Mouse (Mus musculus) myocyte (in vitro differentiated cells): Measurements from ENCODE around the gene Arid3c.

ENCODE experiments used
- CEBPB ChIP-seq: IDR thresholded peaks from 2 replicates; pipeline ENCODE4 v1.6.1; 2011; ENCODE audit warnings: mild to moderate bottlenecking, moderate library complexity; ENCODE audit not compliant: poor library complexity, insufficient read depth, severe bottlenecking
- MAX ChIP-seq: IDR thresholded peaks from one replicate; pipeline ENCODE4 v1.6.1; 2011; ENCODE audit warnings: low read depth, mild to moderate bottlenecking, control low read depth
- MYOG ChIP-seq, 3 experiments: IDR thresholded peaks; one replicate each; pipeline ENCODE4 v1.6.1; 2011; ENCODE audit warnings: control low read depth in 2 of 3, low read depth in 2 of 3, mild to moderate bottlenecking in 2 of 3; ENCODE audit not compliant: insufficient read length in 2 of 3, control insufficient read depth in 1 of 3, insufficient read depth in 1 of 3
- POLR2A ChIP-seq: IDR thresholded peaks from one replicate; pipeline ENCODE4 v1.6.1; 2011; ENCODE audit warnings: low read depth, mild to moderate bottlenecking, control low read depth, moderate library complexity; ENCODE audit not compliant: insufficient read length
- POLR2AphosphoS2 ChIP-seq: IDR thresholded peaks from one replicate; pipeline ENCODE4 v1.6.1; 2011; ENCODE audit warnings: low read depth, control low read depth; ENCODE audit not compliant: insufficient read length
- REST ChIP-seq: IDR thresholded peaks from one replicate; pipeline ENCODE4 v1.6.1; 2011; ENCODE audit warnings: mild to moderate bottlenecking, control low read depth, moderate library complexity; ENCODE audit not compliant: insufficient read depth, insufficient read length
- TCF12 ChIP-seq: IDR thresholded peaks from one replicate; pipeline ENCODE4 v1.6.1; 2011; ENCODE audit warnings: mild to moderate bottlenecking, control low read depth; ENCODE audit not compliant: poor library complexity, insufficient read depth, severe bottlenecking
- TCF3 ChIP-seq: IDR thresholded peaks from one replicate; pipeline ENCODE4 v1.6.1; 2011; ENCODE audit warnings: low read depth, control low read depth; ENCODE audit not compliant: insufficient read length
- USF1 ChIP-seq: IDR thresholded peaks from one replicate; pipeline ENCODE4 v1.6.1; 2011; ENCODE audit warnings: low read depth, mild to moderate bottlenecking, control low read depth, moderate library complexity

GRCm38 (mm10) chr4:41711705-41712375, 19.1 kb downstream of the Arid3c start:
- TF ChIP-seq POLR2A (no peak), REST (no peak), MAX (no peak), USF1 (no peak), MYOG (IDR thresholded peaks at IDR 0.05; ENCODE audit: control insufficient read depth in 1 of 3, insufficient read depth in 1 of 3, insufficient read length in 2 of 3, low read depth in 2 of 3) (no peak), TCF3 (no peak), CEBPB (no peak), POLR2AphosphoS2 (no peak), TCF12 (no peak)
